Mouse (Mus musculus): ENCODE data around the gene Lair1.
"Not testable (repeated sequence)": the region's sequence is repeated elsewhere in the genome, so short reads cannot be mapped to it uniquely, and the experiment has no call there.

Gene Lair1

GRCm38 (mm10) chr7:4063013-4063412 is at the start of gene Lair1:
Lair1 (minus strand) TSS chr7:4063204.
- no peak for DNase-seq (ENCODE audit: low spot score)

- no peak for DNase-seq (ENCODE audit: low spot score)
Observed at GRCm38 (mm10) chr7:4111766-4112165, 48.8 kb upstream of the Lair1 start.

GRCm38 (mm10) chr7:4103411-4103810 is 40.4 kb upstream of the Lair1 start:
- no peak for DNase-seq (ENCODE audit: low spot score)

GRCm38 (mm10) chr7:4101144-4101543 is 38.1 kb upstream of the Lair1 start:
- no peak for DNase-seq (ENCODE audit: low spot score)

GRCm38 (mm10) chr7:4098832-4099231 is 35.8 kb upstream of the Lair1 start:
- DNase-seq (ENCODE audit: low spot score) = no peak

- no peak for DNase-seq (ENCODE audit: low spot score)
Observed at GRCm38 (mm10) chr7:4098301-4098700, 35.3 kb upstream of the Lair1 start.

GRCm38 (mm10) chr7:4091170-4091569 is 28.2 kb upstream of the Lair1 start:
- DNase-seq (ENCODE audit: low spot score) = no peak

GRCm38 (mm10) chr7:4088679-4089078 is 25.7 kb upstream of the Lair1 start:
- DNase-seq (ENCODE audit: low spot score) = no peak

GRCm38 (mm10) chr7:4087896-4088480 is 25.0 kb upstream of the Lair1 start:
- DNase-seq (ENCODE audit: low spot score) = no peak

GRCm38 (mm10) chr7:4087238-4087895 is 24.4 kb upstream of the Lair1 start:
- DNase-seq (ENCODE audit: low spot score) = no peak

- DNase-seq (ENCODE audit: low spot score) = no peak
Observed at GRCm38 (mm10) chr7:4085562-4085961, 22.6 kb upstream of the Lair1 start.

- no peak for DNase-seq (ENCODE audit: low spot score)
Observed at GRCm38 (mm10) chr7:4084161-4084560, 21.2 kb upstream of the Lair1 start.

GRCm38 (mm10) chr7:4082804-4083203 is 19.8 kb upstream of the Lair1 start:
- DNase-seq (ENCODE audit: low spot score) = no peak

GRCm38 (mm10) chr7:4081706-4082105 is 18.7 kb upstream of the Lair1 start:
- DNase-seq (ENCODE audit: low spot score) = no peak

- DNase-seq (ENCODE audit: low spot score) = no peak
Observed at GRCm38 (mm10) chr7:4080552-4080951, 17.5 kb upstream of the Lair1 start.

GRCm38 (mm10) chr7:4079511-4079910 is 16.5 kb upstream of the Lair1 start:
- DNase-seq (ENCODE audit: low spot score) = no peak

- no peak for DNase-seq (ENCODE audit: low spot score)
Observed at GRCm38 (mm10) chr7:4073144-4073543, 10.1 kb upstream of the Lair1 start.

- DNase-seq (ENCODE audit: low spot score) = no peak
Observed at GRCm38 (mm10) chr7:4071066-4071465, 8.1 kb upstream of the Lair1 start.

GRCm38 (mm10) chr7:4063714-4064425 is 866 bp upstream of the Lair1 start:
- no peak for DNase-seq (ENCODE audit: low spot score)

- not testable (repeated sequence) for DNase-seq (ENCODE audit: low spot score)
Observed at GRCm38 (mm10) chr7:4060602-4061188, 2.3 kb downstream of the Lair1 start.

- no peak for DNase-seq (ENCODE audit: low spot score)
Observed at GRCm38 (mm10) chr7:4026794-4027421, 36.1 kb downstream of the Lair1 start.

GRCm38 (mm10) chr7:4004636-4005035 is 58.4 kb downstream of the Lair1 start:
- DNase-seq (ENCODE audit: low spot score) = not testable (repeated sequence)

All from yolk sac, embryonic 10.5 days (tissue).